Mouse (Mus musculus) hindbrain, embryonic 16.5 days (tissue): ENCODE data around the gene Krtap19-1. TPM values are rescaled to one million over a fixed set of nuclear protein-coding genes. Genes with fewer than 3 reads are reported as not detected.

Source experiments
- ATAC-seq: fragments of 200-750 bp; cut with Nextera tagmentation; 2 replicates; pipeline ENCODE4 v1.8.0; 2017; ENCODE audit warnings: moderate TSS enrichment, moderate library complexity
- H3K27ac ChIP-seq: fragments of 300-500 bp; sonication (generic); 2 replicates; pipeline ENCODE4 v1.5.1; 2014; ENCODE audit warnings: low read depth, mild to moderate bottlenecking, control low read depth, low read length, moderate library complexity
- H3K27me3 ChIP-seq: fragments of 300-500 bp; sonication (generic); replicated peaks from 2 replicates; pipeline ENCODE4 v1.6.1; 2014; ENCODE audit warnings: low read length; ENCODE audit not compliant: control insufficient read depth, insufficient read depth
- H3K36me3 ChIP-seq: fragments of 300-500 bp; sonication (generic); 2 replicates; pipeline ENCODE4 v1.6.1; 2014; ENCODE audit warnings: mild to moderate bottlenecking, low read length, moderate library complexity, mixed read lengths; ENCODE audit not compliant: control insufficient read depth, insufficient read depth
- H3K4me1 ChIP-seq: fragments of 300-500 bp; sonication (generic); 2 replicates; pipeline ENCODE4 v1.6.1; 2014; ENCODE audit warnings: low read depth, low read length; ENCODE audit not compliant: control insufficient read depth, insufficient read depth
- H3K4me2 ChIP-seq: fragments of 300-500 bp; sonication (generic); 2 replicates; pipeline ENCODE4 v1.6.1; 2014; ENCODE audit warnings: mild to moderate bottlenecking, low read length, control low read depth, moderate library complexity
- H3K4me3 ChIP-seq: fragments of 300-500 bp; sonication (generic); 2 replicates; pipeline ENCODE4 v1.5.1; 2014; ENCODE audit warnings: mild to moderate bottlenecking, low read length, control low read depth, moderate library complexity
- H3K9ac ChIP-seq: fragments of 300-500 bp; sonication (generic); 2 replicates; pipeline ENCODE4 v1.6.1; 2014; ENCODE audit warnings: low read depth, mild to moderate bottlenecking, control low read depth, low read length, moderate library complexity
- H3K9me3 ChIP-seq: fragments of 300-500 bp; sonication (generic); 2 replicates; pipeline ENCODE4 v1.6.1; 2014; ENCODE audit warnings: mild to moderate bottlenecking, low read length, moderate library complexity; ENCODE audit not compliant: control insufficient read depth
- WGBS: fragments of 180-500 bp; shearing (Covaris S2); extraction: QIAGEN DNeasy Blood & Tissue Kit; methylation state at CpG from one replicate; pipeline ENCODE4 v1.1.7; 2014; 5-methylcytosine and 5-hydroxymethylcytosine counted together
- polyA plus RNA-seq: library from polyadenylated mRNA; unstranded; fragments of >200 nt; fragmentation: Nextera tagmentation; extraction: Ambion mirVana; gene quantifications from 2 replicates; pipeline ENCODE4 v1.2.1, GENCODE M21; 2015

The Krtap19-1 gene
- polyA plus RNA-seq, 1 experiment from 2014 or later: not detected

DNA sequence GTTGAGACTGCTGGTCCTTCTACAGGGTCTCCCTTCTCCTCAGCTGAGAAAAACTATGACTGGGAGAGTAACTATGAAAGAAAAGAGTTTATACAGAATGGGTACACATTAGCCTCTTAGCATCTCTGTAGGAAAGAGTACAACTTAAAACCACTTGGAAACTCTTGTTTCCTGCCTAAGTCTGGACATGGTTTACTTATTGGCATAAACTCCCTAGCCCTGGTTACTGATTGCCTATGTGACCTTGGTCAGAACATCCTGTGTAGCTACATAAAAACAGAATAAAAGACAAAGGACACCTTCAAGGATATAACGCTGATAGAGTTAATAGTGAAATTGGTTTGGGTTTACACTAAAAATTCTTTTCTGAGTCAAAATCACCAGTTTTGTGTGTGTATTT, 21.8 kb downstream of the Krtap19-1 start:
- no peak for ATAC-seq
- Histone ChIP-seq H3K27me3 (no peaks in the 10 kb centered on the region), H3K4me2 (no peak overlapping the region), H3K4me1 (no peaks in the 10 kb centered on the region), H3K9ac (no peak overlapping the region), H3K27ac (no peak overlapping the region), H3K9me3 (no peaks in the 10 kb centered on the region), H3K4me3 (no peak overlapping the region), H3K36me3 (no peaks in the 10 kb centered on the region)
- 90% methylated on average over 1 of the region's 1 CpGs for WGBS

DNA sequence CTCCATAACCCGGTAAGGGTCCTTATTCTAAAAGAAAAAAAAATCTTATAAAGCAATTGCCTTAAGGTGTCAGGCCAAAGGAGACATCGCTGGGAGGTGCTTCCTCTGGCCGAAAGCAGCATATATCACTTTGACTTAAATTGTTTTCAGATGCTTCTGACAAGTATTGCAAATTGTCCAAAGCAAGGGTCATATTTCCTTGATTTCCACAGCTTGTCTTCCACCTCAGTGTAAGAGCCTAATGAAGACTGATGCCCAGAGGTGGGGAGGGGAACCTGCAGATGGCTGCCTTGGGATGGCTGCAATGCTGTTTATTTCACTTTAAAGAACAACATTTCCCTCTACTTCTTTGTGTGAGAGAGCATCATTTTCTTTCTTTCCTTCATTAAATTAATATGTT, 42.2 kb downstream of the Krtap19-1 start:
- no peaks in the 10 kb centered on the region for H3K27me3 ChIP-seq
- no peak overlapping the region for H3K9ac ChIP-seq
- H3K27ac ChIP-seq: no peak overlapping the region
- no peak overlapping the region for H3K4me2 ChIP-seq
- no peaks in the 10 kb centered on the region for H3K9me3 ChIP-seq
- no peak for ATAC-seq
- 52% methylated on average over 3 of the region's 3 CpGs for WGBS
- no peaks in the 10 kb centered on the region for H3K36me3 ChIP-seq
- no peak overlapping the region for H3K4me3 ChIP-seq
- no peaks in the 10 kb centered on the region for H3K4me1 ChIP-seq

DNA sequence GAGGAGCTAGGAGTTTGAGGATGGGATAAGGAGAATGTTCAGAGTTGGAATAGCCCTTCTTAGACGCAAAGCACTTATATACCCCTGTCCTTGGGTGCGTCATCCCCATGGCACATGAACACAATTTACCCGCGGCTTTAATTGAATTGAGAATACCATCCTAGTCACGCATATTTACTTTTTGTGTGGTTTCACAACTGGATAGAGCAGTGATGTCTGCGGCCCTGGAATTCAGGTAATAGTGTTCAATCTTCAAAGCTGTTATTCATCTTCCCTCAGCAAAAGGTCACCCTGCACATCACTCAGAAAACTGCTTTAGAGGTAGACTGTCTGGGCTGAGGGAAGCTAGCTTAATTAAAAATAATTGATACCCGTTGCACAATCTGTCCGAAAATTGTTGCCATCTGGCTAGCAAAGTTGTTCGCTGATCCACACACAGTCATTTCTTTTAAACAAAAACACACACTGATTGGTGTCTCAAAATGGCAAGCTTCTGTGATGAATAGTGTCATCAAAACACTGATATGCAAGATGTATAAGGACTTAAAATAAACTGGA, 43.0 kb downstream of the Krtap19-1 start, which contains the start of gene Krtap14:
Gene Krtap14, minus strand, starts transcription at position 51 of the 558 bp plus-strand sequence.
- Histone ChIP-seq H3K4me1 (no peaks in the 10 kb centered on the region), H3K9ac (no peak within 1 kb of the TSS), H3K9me3 (no peaks in the 10 kb centered on the region), H3K4me2 (no peak within 1 kb of the TSS), H3K27ac (no peak within 1 kb of the TSS), H3K27me3 (no peaks in the 10 kb centered on the region), H3K36me3 (no peaks in the 10 kb centered on the region), H3K4me3 (no peak within 1 kb of the TSS)
- no peak for ATAC-seq
- WGBS: 65% methylated on average over 9 of the region's 9 CpGs

DNA sequence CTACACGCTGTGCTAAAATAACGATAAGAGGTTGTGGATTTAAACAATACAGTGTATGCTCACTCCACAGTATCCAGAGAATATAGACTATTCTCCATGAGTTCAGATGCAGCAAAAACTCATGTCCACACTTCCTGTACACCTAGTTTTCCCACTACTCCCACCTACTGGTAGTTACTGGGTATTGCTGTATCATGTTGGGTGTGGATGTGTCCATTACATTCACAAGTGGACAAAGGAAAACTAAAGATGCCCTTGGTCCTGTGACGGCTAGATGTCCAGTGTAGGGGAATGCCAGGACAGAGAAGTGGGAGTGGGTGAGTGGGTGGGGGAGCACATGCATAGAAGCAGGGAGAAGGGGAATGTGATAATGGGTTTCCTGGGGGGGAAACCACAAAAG, 45.5 kb downstream of the Krtap19-1 start:
- no peak overlapping the region for H3K9ac ChIP-seq
- H3K9me3 ChIP-seq: no peaks in the 10 kb centered on the region
- H3K4me2 ChIP-seq: no peak overlapping the region
- H3K4me1 ChIP-seq: no peaks in the 10 kb centered on the region
- H3K36me3 ChIP-seq: no peaks in the 10 kb centered on the region
- no peak overlapping the region for H3K4me3 ChIP-seq
- H3K27me3 ChIP-seq: no peaks in the 10 kb centered on the region
- no peak for ATAC-seq
- H3K27ac ChIP-seq: no peak overlapping the region
- 78% methylated on average over 3 of the region's 3 CpGs for WGBS

DNA sequence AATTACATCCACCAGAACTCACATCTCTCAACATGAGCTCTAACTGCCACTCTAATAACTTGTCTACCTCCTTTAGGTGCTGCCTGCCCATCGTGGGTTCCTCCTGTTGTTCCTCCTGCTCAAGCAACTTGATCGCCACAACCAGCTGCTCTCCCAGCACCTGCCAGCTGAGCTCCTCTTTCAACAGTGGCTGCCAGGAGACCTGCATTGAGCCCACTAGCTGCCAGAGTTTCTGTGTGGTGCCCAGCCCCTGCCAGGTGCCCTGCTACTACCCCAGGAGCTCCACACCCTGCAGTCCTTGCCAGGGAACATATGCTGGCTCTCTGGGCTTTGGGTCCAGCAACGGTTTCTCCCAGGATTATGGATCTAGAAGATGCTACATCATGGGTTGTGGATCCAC, 49.1 kb downstream of the Krtap19-1 start, which contains the start of gene Krtap15:
Gene Krtap15, plus strand, starts transcription at position 150 of the 400 bp plus-strand sequence.
- 73% methylated on average over 3 of the region's 3 CpGs for WGBS
- no peak within 1 kb of the TSS for H3K4me3 ChIP-seq
- no peaks in the 10 kb centered on the region for H3K27me3 ChIP-seq
- no peaks in the 10 kb centered on the region for H3K36me3 ChIP-seq
- no peak for ATAC-seq
- H3K27ac ChIP-seq: no peak within 1 kb of the TSS
- no peak within 1 kb of the TSS for H3K4me2 ChIP-seq
- H3K4me1 ChIP-seq: no peaks in the 10 kb centered on the region
- H3K9ac ChIP-seq: no peak within 1 kb of the TSS
- no peaks in the 10 kb centered on the region for H3K9me3 ChIP-seq

Other genes starting within 250 kb of the Krtap19-1 start
- not detected in 2 replicates for gene 2310079G19Rik, start 241.7 kb downstream of the Krtap19-1 start, polyA plus RNA-seq
- not detected in 2 replicates for gene Krtap26-1, start 221.6 kb downstream of the Krtap19-1 start, polyA plus RNA-seq
- gene Krtap27-1, start 197.7 kb downstream of the Krtap19-1 start, polyA plus RNA-seq: not detected in 2 replicates
- gene 2310061N02Rik, start 161.4 kb downstream of the Krtap19-1 start, polyA plus RNA-seq: not detected in 2 replicates
- not detected in 2 replicates for gene Krtap13-1, start 140.5 kb downstream of the Krtap19-1 start, polyA plus RNA-seq
- gene Krtap13, start 117.8 kb downstream of the Krtap19-1 start, polyA plus RNA-seq: not detected in 2 replicates
- gene 2310034C09Rik, start 110.6 kb downstream of the Krtap19-1 start, polyA plus RNA-seq: not detected in 2 replicates
- gene 2310057N15Rik, start 95.2 kb downstream of the Krtap19-1 start, polyA plus RNA-seq: not detected in 2 replicates
- not detected in 2 replicates for gene Gm5965, start 91.5 kb downstream of the Krtap19-1 start, polyA plus RNA-seq
- not detected in 2 replicates for gene Gm20741, start 57.2 kb downstream of the Krtap19-1 start, polyA plus RNA-seq
- 0.25 TPM in 1 of 2 replicates, not detected in the other for gene Krtap15, start 49.2 kb downstream of the Krtap19-1 start, polyA plus RNA-seq
- gene Krtap14, start 43.3 kb downstream of the Krtap19-1 start, polyA plus RNA-seq: not detected in 2 replicates
- not detected in 2 replicates for gene Krtap19-2, start 4.9 kb upstream of the Krtap19-1 start, polyA plus RNA-seq
- gene Krtap19-3, start 8.6 kb upstream of the Krtap19-1 start, polyA plus RNA-seq: not detected in 2 replicates
- gene Krtap19-4, start 15.7 kb upstream of the Krtap19-1 start, polyA plus RNA-seq: not detected in 2 replicates
- gene Krtap19-5, start 27.0 kb upstream of the Krtap19-1 start, polyA plus RNA-seq: not detected in 2 replicates
- gene Krtap19-9b, start 62.9 kb upstream of the Krtap19-1 start, polyA plus RNA-seq: not detected in 2 replicates
- not detected in 2 replicates for gene Krtap16-3, start 93.5 kb upstream of the Krtap19-1 start, polyA plus RNA-seq
- gene Krtap22-2, start 141.3 kb upstream of the Krtap19-1 start, polyA plus RNA-seq: not detected in 2 replicates
- not detected in 2 replicates for gene Gm10229, start 145.9 kb upstream of the Krtap19-1 start, polyA plus RNA-seq
- not detected in 2 replicates for gene Krtap6-1, start 162.3 kb upstream of the Krtap19-1 start, polyA plus RNA-seq
- gene Gm10228, start 172.1 kb upstream of the Krtap19-1 start, polyA plus RNA-seq: not detected in 2 replicates
- gene Krtap6-5, start 178.5 kb upstream of the Krtap19-1 start, polyA plus RNA-seq: not detected in 2 replicates
- gene 1110025L11Rik, start 194.6 kb upstream of the Krtap19-1 start, polyA plus RNA-seq: not detected in 2 replicates
- gene Krtap6-3, start 214.6 kb upstream of the Krtap19-1 start, polyA plus RNA-seq: not detected in 2 replicates